Mouse (Mus musculus): ENCODE results near the gene Limk2.
A peak's percentile ranks its signal among the peaks of the same experiment; 100 is the strongest.

The Limk2 gene

DNA sequence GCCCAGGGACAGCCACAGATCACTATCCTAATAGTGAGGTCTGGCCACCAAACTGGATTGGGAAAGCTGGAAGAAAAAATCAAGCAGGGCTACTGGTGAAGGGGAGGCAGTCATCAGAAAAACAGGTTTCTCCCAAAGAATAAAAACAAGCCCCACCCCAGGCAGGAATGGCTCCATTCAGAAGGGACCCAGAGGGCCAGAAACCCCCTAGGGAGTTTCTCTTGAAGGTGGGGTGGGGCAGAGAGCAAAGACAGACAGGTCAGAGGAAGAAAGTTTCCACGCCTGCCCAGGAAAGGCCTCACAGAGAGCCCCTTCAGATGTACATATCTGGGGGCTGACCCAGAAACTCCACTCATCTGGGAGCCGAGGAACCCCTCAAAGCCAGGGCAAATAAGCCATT lies 38.8 kb downstream of the Limk2 start:
- DNase-seq: no peak

DNA sequence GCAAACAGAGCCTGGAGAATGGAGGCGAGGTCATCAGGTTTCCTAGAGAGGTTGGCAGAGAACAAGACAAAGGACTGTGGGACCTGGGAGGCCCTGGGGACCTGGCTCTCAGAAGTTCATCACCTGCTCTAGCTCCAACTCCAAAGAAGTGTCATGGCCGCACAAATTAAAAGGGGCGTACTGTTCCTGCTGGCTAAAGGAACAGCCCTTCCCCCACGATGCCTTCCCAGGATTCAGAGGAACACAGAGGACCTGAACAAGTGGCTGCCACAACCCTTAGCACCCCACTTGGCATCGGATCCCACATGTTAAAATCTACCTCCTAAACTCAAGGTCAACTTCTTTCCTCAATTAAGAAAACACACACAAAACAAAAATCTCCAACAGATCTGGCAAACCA lies 39.5 kb downstream of the Limk2 start:
- no peak for DNase-seq

DNA sequence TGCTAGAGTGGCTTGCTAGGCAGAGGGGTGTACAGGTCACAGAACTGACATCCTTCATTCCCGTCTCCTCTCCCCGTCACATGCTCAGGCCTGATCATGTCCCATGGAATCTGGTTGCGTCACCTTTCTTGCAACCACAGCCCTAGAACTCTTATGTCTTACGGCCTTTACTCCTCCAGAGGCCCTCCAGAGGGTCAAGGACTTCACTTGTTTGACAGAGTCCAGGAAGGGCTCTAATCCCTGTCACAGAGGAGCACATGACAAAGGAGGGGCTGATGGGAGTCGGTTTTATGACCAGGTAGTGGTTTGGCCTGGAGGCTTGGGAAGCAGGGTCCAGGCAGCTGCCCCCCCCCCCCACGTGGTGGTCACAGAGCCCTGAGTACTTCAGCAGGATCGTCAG lies 40.0 kb downstream of the Limk2 start:
- DNase-seq: no peak

DNA sequence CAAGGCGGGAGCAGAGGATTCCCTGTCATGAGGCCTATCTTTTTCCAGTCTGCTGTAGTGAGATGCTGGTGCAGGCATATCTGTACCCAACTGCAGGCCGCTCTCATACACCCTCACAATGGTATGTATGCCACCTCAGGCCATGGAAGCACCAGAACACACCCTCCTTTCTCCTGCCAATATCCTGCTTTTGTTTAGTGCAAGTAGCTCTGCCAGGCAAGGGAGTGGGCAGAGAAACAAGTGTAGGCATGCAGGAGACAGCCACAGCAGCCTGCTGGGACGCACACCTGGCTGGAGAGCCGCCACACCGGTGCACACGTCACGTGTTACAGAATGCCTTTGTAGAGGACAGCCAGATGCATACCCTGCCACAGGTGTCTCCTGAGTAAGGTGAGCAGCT lies 42.6 kb downstream of the Limk2 start:
- DNase-seq: no peak

DNA sequence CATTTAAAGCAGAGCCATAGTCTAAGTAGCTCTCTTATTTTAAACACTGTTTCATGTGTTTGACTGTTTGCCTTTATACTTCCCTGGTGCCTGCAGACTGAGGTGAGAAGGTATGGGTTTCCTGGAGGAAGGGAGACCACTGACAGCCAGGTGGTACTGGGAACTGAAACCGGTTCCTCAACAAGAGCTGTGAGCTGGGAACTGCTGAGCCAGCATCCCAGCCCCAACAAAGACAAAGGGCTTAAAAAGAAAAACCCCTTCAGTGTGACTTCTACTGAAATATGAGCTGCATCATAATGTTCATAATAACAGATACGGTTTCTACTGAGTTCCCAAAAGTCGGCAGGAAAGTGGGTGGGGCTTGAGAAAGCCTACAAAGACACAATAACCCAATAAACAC lies 46.1 kb downstream of the Limk2 start:
- DNase-seq: no peak

DNA sequence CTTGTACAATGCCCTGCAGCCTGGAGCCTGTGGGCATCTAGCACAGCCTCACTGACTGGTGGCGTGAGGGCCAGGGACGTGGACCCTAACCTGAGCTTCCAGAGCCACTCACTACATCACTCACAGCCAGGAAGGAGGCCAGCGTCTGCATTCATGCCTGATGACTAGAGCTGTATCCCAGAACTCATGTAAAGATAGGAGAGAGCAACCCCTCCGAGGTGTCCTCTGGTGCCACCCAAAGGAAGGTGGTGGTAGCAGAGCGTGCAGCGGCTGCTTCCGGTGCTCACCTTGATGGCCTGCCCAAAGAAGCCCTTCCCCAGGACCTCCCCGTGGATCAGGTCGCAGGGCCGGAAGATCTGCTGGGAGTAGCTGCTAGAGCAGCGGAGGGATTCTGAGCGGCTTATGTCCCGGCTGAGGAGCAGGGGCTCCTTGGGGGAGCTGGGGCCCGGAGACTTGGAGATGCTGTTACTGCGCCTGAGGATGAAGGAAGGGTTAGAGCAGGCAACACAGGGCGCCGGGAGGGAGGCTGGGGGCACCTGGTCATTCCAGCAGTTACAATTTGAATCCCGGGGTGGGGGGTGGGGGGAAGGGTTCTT lies 55.9 kb downstream of the Limk2 start:
- DNase-seq: no peak

DNA sequence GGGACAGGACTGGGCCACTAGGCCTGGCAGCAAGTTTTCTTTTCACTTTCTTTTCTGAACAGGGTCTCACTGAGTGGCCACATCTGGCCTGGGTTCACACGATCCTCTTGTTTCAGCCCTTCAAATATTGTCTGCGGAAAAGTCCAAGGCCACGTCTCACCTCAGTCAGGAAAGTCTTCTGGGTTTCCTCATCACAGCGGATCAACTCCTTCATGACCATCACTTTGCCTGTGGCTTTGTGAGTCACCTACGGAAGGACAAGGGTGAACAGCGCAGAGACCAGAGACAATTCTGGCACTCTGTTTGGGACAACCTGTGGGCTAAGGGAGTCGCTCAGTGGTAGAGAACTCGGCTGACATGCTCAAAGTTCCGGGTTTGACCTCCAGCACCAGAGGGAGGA lies 56.9 kb downstream of the Limk2 start:
- no peak for DNase-seq

DNA sequence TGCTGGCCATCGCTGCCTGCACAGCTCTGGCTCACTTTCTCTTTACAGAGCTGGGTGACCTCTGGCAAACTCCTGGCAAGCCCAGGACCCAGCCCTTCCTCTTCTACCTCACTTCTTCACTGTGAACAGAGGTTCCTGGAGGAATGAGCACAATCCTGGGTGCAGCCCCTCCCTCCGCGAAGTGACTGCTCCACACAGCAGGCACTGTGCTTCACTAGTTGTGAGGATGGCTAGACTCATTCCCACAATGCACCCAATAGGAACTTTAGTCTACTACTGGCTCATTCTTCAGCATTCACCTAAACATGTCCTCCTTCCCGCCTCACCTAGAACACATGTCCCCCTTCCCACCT lies 59.7 kb downstream of the Limk2 start:
- DNase-seq: no peak

DNA sequence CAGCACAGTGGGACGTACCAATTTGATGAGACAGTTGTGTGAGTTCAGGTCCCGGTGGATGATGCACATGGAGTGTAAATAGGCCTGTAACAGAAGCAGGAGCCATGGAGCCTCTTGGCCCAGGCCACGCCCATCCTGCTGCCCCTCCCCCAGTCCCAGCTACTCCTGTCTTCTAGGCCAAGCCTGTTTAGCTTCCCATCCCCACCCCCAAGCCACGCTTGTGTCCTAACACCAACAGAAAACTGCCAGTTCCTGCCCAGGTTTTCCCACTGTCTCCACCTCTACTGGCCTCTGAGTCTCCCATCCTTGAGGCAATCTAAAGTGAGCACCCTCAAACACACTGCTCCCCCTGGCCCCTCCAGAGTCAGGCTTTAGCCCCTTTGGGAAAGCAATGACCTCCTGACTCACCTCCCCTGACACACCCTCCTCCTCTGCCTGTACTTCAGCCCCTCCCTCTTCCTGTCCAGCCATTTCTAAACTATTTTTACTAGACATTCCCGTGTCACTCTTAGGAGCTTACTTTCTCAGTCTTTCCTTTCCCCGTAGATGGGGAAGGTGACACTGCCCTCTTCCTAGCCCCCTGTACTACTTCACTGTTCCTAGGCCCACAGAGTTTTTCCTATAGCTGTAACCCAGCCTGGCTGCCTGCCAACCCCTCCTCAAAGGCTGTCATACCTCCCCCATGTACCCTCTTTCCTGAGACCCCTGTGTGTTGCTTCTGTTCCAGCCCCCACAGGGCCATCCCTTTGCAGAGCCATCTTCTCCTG lies 60.2 kb downstream of the Limk2 start:
- DNase-seq: peak; percentile 48

DNA sequence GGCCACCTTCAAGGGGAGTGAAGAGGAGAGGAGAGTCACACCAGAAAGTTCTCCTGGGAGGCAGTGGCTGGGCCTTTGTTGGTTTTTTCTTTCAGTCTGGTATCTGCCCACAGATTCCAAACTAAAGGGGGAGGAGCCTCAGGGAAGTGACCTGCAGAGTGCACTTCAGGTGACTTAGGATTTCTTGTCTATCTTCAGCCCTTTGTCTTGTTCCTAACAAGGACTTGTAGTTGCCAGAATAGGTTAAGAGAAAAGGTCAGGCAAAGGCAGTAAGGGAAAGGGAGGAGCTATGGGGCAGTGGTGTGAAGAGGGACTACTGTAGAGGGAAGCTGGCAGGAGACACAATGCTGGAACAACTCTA lies 61.2 kb downstream of the Limk2 start:
- no peak for DNase-seq

DNA sequence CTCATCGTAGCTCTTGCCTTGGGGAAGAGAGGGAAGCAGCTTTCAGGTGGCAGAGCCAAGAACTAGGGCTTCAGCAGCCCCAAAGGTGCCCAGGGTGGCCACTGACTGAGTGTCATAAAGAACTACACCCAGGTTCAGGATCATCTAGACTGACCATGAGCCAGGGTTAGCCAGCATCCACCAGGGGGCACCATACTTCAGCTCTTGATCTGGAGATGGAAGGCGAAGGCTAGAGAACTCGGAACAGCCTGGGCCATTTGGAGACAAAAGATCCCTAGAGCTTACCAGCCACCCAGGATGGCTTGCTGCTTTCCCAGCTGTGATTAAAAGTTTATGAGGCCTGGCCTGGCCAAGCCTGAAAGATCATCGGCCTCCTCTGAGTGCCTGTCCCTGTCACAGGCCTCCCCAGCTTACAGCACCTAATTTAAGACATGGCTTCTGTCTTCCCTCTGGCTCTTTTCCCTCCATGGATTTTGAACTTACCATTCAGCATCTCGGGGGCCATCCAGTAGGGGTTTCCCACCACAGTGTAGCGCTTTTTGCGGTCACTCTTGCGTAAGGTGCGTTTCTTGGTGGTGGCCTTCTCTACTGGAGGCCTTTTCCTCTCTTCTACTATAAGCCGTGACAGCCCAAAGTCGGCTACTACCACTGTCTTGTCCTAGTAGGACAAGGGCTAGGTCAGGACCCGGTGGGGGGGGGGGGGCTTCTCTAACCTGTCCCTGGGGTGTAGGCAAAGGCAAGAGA lies 61.7 kb downstream of the Limk2 start:
- peak; percentile 92 for DNase-seq

DNA sequence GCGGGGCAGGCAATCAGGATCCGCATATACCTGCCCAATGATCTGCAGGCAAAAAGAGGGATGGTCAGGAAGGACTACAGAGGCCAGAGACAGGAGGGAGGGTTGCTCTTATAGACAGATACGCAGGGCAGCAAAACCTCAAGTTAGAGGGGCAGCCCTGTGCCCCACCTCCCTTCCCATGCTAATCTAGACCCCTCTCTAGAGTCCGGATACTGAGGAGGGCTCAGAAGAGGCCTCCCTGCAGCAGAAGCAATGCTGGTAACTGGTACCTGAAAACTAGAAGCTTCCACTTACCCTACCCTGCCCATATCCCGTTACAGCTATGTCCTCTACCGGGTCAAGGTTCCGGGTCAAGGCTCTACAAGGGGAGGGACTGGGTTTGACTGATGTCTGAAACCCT lies 62.6 kb downstream of the Limk2 start:
- DNase-seq: no peak

DNA sequence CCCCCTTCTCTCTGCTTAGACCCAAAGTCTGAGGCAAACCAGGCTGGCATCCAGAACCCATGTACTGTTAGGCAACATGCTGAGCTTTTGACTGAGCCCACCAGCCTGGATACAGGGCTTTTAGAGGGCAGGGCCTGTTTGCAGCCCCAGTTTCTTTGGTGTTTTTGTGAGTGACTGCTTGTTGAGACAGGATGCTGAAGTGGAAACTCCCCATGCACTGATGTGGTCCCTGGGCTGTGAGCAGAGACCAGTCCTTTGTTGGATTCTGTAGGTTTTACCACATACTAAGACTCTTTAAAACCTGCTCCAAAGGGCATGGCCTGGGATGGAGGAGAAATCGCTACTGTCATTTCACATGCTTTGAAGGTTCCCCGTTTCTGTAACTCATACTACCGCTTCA lies 64.1 kb downstream of the Limk2 start:
- no peak for DNase-seq

DNA sequence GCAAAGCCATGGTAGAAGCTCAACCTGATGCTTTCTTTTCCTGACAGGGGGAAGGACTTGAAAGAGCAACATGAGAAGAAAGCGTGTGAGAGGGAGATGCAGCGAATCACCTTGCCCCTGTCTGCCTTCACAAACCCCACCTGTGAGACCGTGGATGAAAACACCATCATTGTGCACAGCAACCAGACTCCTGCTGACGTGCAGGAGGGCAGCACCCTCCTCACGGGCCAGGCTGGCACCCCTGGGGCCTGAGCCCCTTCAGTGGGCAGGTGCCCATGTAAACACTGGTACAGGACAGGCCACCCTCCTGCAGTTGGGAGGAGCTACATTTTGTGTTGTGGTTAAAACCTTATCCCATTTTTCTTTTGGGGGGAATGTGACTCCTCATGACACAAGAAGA lies 67.5 kb downstream of the Limk2 start:
- DNase-seq: no peak

DNA sequence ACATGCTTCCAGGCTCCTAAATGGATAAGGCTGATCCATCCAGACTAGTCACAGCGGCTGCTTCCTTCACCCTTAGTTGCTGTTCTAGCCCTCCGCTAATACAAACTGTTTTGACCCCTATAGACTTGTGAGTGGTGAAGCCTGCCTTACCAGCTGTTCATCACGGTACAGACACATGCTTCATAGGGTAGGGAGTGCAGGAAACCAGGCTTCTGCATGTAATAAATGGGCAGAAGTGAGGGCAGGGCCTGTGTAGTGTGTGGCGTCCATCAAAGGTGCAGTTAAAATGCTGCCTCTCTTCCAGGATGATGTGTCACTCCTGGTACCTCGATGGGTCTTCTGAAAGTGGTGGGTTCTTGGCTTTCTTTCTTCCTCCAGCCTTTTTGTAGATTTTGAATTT lies 71.0 kb downstream of the Limk2 start:
- no peak for DNase-seq

DNA sequence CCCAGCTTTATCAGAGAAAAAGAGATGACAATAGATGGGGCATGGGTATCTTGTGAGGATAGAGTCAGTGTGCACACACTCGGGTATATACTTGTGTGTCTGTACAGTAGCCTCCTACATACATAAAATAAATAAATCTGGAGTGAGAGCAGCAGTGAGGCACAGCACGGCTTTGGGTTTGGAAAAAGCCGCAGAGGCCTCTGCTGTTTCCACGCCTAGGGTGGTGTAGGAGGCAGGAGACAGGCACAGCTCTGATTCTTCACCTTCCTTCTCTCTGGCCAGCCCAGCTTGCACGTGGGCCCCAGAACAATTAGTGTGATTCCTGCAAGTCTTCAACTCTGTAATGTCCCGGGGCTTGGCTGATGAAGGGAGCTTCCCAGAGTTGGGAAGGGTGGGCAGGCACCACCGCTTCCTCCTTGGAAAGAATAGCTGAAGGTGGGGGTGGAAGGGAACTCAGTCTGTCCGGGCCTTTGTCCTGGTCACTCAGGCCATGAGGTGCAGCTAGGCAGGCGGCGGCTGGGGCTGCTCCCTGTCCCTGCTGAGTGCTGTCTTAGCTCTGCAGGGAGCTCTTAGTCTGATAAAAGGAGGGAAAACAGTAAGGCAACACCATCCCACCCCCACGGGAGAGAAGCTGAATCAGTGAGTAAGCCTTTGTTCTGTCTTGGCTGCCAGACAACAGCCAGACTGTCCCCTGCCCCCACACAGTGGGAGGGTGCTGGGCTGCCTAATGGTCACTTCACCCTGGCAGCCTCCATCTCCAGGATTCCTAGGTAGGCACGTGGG lies 71.6 kb downstream of the Limk2 start:
- DNase-seq: peak; percentile 90

DNA sequence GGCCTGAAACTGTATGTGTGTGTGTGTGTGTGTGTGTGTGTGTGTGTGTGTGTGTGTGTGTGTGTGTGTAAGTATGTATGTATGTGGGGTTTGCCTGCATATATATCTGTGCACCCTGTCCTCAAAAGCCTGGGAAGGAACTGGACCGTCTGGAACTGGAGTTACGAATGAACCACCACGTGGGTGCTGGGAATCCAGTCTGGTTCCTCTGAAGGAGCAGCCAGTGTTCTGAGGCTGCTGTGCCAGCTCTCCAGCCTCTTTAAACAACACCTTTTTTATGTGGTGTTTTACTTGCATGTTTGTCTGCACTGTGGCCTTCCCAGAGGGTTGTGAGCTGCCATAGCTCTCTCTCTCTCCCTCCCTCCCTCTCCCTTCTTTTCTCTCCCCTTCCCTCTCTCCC lies 72.4 kb downstream of the Limk2 start:
- DNase-seq: no peak

DNA sequence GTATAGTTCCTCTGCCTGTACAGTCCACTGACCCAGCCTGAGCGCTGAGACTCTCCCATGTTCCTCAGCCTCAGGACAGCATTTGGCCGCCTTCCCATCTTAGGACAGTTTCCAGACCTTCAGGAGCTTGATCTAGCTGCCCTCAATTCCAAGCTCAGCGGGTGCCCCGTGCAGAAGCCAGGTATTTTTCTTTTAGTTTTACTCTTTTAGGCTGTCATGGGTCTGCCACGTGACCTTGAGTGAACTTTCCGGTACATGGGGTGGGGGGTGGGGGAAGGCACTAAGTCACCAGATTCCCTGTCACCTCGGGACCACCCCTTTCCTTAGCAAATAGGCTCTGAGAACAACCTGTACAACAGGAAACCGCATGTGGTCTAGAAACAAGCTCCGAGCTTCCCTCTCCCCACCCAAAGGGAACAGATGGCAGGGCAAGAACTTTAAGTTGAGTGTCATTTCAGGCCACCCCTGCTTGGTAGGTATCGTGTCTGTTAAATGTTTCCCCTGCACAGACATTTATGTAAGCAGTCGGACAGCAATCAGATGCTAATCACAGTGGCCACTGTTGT lies 73.3 kb downstream of the Limk2 start:
- DNase-seq: no peak

DNA sequence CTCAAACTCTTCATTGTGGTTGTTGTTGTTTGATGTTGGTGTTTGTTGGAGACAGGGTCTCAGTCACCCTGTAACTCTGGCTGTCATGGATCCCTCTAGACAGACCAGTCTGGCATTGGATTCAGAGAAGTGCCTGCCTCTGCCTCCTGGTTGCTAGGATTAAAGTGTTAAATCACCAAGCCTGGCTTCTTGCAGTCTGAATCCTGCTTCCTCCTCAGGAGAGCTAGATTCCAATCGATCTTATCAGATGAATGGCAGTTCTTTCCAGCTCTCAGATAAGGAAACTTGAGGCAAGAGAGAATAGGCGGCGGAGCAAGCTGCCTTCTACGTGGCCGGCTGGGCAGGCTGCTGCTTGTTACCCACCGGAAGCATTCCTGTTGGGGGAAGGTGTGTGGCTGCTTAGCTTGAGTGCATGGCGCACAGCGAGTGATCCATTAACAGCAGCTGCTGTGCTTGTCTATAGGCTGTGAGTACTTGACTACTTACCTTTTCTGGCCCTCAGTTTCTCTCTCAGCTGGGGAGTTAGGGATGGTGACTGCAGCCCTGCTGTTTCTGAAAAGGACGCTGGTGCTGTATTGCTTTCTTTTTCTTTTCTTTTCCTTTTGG lies 74.2 kb downstream of the Limk2 start:
- DNase-seq: no peak

DNA sequence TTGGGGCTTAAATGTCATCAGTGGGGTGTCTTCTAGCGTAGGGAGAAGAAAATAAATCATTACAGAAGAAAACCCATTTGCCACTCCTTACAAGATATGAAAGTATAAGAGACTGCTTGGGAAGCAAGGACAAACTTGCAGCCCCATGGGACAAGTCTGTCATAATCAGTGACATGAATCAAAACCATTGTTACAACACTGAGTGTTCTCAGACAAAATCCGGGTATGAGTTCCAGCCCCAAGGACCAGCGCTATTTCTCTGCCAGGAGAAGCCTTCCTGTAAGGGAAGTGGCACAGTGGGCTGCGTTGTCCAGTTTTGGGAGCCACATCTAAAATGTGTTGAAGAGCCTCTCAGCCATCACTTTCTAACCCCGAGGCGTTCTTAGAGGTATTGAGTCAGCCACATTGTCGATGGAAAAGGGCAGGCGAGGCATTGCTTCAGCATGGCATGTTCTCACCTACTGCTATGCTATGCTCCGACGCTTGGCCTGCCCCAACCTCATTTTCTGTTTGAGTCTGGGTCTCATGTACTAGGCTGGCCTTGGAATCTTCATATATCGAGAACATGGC lies 74.8 kb downstream of the Limk2 start:
- no peak for DNase-seq

DNA sequence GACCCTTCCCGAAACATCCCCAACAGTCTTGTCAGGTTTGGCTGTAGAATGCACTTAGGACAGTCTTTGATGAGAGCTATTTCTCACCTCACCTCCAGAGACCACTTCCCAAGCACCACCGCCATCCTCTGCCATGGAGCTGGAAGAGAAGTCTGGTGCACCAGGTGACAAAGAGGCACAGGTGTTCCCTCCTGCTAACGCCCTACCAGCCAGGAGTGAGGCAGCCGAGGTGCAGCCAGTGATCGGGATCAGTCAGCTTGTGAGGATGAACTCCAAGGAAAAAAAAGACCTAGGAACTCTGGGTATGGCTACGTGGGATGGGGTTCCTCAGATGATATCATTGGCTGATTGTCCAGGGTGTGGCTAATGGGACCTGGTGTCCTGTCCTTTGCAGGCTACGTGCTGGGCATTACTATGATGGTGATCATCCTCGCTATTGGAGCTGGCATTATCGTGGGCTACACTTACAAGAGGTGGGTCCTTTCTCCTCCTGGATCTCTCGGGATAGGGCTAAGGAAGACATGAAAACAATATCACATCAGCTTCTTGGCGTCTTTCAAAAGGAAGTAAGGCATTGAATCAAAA lies 75.8 kb downstream of the Limk2 start:
- DNase-seq: no peak

All from retina, postnatal 1 day (tissue).